Mouse (Mus musculus) heart, postnatal 0 days (tissue): ENCODE measurements at regions not wholly inside any gene's neighbourhood (a gene's known extent, or its start where the extent isn't known, plus 50 kb on each side); places are given as distances from the start of the nearest gene placed in this dataset.
A peak's percentile ranks its signal among the peaks of the same experiment; 100 is the strongest.

ENCODE experiments used
- ATAC-seq: fragments of 200-750 bp; cut with Nextera tagmentation; 2 replicates; pipeline ENCODE4 v1.8.0; 2017; ENCODE audit warnings: low read depth, moderate number of reproducible peaks, moderate library complexity; ENCODE audit not compliant: insufficient read depth
- DNase-seq: peaks from one replicate; pipeline ENCODE4 v3.0.0-alpha.2; 2016; ENCODE audit warnings: low spot score
- H3K27ac ChIP-seq: fragments of 300-500 bp; sonication (generic); 2 replicates; pipeline ENCODE4 v1.5.1; 2014; ENCODE audit warnings: low read depth, mild to moderate bottlenecking
- H3K27me3 ChIP-seq: fragments of 300-500 bp; sonication (generic); 2 replicates; pipeline ENCODE4 v1.6.1; 2014; ENCODE audit warnings: low read length, mixed read lengths; ENCODE audit not compliant: control insufficient read depth, insufficient read depth
- H3K36me3 ChIP-seq: fragments of 300-500 bp; sonication (generic); replicated peaks from 2 replicates; pipeline ENCODE4 v1.6.1; 2014; ENCODE audit warnings: low read length, mixed read lengths; ENCODE audit not compliant: control insufficient read depth, insufficient read depth
- H3K4me1 ChIP-seq: fragments of 300-500 bp; sonication (generic); 2 replicates; pipeline ENCODE4 v1.6.1; 2014; ENCODE audit warnings: antibody characterized with exemption; ENCODE audit not compliant: control insufficient read depth, insufficient read depth
- H3K4me2 ChIP-seq: fragments of 300-500 bp; sonication (generic); 2 replicates; pipeline ENCODE4 v1.6.1; 2014; ENCODE audit warnings: low read depth, mild to moderate bottlenecking, low read length, moderate library complexity
- H3K4me3 ChIP-seq: fragments of 300-500 bp; sonication (generic); 2 replicates; pipeline ENCODE4 v1.5.1; 2014; ENCODE audit warnings: low read depth, low read length
- H3K9ac ChIP-seq: fragments of 300-500 bp; sonication (generic); replicated peaks from 2 replicates; pipeline ENCODE4 v1.6.1; 2014; ENCODE audit warnings: low read depth, low read length, mixed read lengths
- H3K9me3 ChIP-seq: fragments of 300-500 bp; sonication (generic); replicated peaks from 2 replicates; pipeline ENCODE4 v1.6.1; 2016; ENCODE audit warnings: low read length; ENCODE audit not compliant: control insufficient read depth
- CTCF ChIP-seq: IDR thresholded peaks from 2 replicates; pipeline ENCODE4 v1.5.1; 2016; ENCODE audit warnings: antibody characterized with exemption, control low read depth, low read depth
- EP300 ChIP-seq: IDR thresholded peaks from 2 replicates; pipeline ENCODE4 v1.6.1; 2016; ENCODE audit warnings: antibody characterized with exemption, low read depth
- WGBS: fragments of 180-500 bp; shearing (Covaris S2); extraction: QIAGEN DNeasy Blood & Tissue Kit; methylation state at CpG from one replicate; pipeline ENCODE4 v1.1.7; 2014; 5-methylcytosine and 5-hydroxymethylcytosine counted together

- H3K27me3 ChIP-seq, result 0 out of 2 replicates have a peak, but pooled peaks cover 4% of the 10 kb centered on the region
- H3K27ac ChIP-seq, result no peak overlapping the region
- no peak for DNase-seq
- H3K36me3 ChIP-seq, result no peaks in the 10 kb centered on the region
- H3K4me1 ChIP-seq, result no peaks in the 10 kb centered on the region
- ATAC-seq, result no peak
- 81% methylated on average over 11 of the region's 11 CpGs for WGBS
- H3K9me3 ChIP-seq, result no peaks in the 10 kb centered on the region
- TF ChIP-seq EP300 (no peak), CTCF (no peak)
- H3K9ac ChIP-seq, result no peak overlapping the region
- H3K4me2 ChIP-seq, result no peak overlapping the region
- no peak overlapping the region for H3K4me3 ChIP-seq
Measured at GRCm38 (mm10) chr7:129772540-129773331, 181.1 kb downstream of the Wdr11 start.

GRCm38 (mm10) chr7:129774261-129774861 is 182.7 kb downstream of the Wdr11 start:
- Histone ChIP-seq H3K4me3 (peak overlapping the region; percentile 18; the same call in 1 of the 2 replicates), H3K27me3 (0 out of 2 replicates have a peak, but pooled peaks cover 4% of the 10 kb centered on the region), H3K36me3 (no peaks in the 10 kb centered on the region), H3K9ac (no peak overlapping the region), H3K27ac (no peak overlapping the region), H3K4me1 (no peaks in the 10 kb centered on the region), H3K4me2 (peak overlapping the region; percentile 44), H3K9me3 (no peaks in the 10 kb centered on the region)
- ATAC-seq (no peak), DNase-seq (no peak)
- 13% methylated on average over 17 of the region's 17 CpGs for WGBS
- TF ChIP-seq EP300, result no peak

DNA sequence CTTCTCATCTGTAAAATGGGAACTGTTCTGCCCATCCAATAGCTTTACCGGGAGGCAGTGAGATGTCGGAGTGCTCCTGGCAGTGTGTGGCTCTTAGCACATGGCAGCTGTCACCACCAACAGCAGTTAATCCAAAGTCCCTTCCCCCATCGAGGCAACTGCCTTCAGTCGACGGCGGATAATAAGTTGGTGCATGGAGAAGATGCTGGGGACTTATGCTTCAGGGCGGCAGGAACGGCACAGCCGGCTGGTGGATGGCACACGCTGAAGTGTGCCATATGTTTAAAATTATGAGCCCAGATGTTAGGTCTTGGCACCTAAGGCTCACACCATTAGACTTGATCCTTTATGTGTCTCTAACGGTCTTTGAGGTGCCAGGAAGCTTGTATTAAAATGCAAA is 183.5 kb downstream of the Wdr11 start:
- Histone ChIP-seq H3K9me3 (no peaks in the 10 kb centered on the region), H3K36me3 (no peaks in the 10 kb centered on the region), H3K27ac (no peak overlapping the region), H3K4me2 (no peak overlapping the region), H3K4me1 (no peaks in the 10 kb centered on the region), H3K4me3 (no peak overlapping the region), H3K9ac (no peak overlapping the region), H3K27me3 (0 out of 2 replicates have a peak, but pooled peaks cover 4% of the 10 kb centered on the region)
- no peak for ATAC-seq
- DNase-seq, result no peak
- no peak for TF ChIP-seq CTCF
- no peak for TF ChIP-seq EP300
- WGBS, result 85% methylated on average over 11 of the region's 11 CpGs

GRCm38 (mm10) chr7:129778842-129779421 is 187.3 kb downstream of the Wdr11 start:
- no peak overlapping the region for H3K4me3 ChIP-seq
- H3K9ac ChIP-seq, result no peak overlapping the region
- DNase-seq, result no peak
- H3K9me3 ChIP-seq, result no peaks in the 10 kb centered on the region
- 49% methylated on average over 13 of the region's 13 CpGs for WGBS
- H3K27me3 ChIP-seq, result 0 out of 2 replicates have a peak, but pooled peaks cover 4% of the 10 kb centered on the region
- ATAC-seq, result no peak
- H3K4me2 ChIP-seq, result no peak overlapping the region
- no peak overlapping the region for H3K27ac ChIP-seq
- no peaks in the 10 kb centered on the region for H3K4me1 ChIP-seq
- TF ChIP-seq EP300, result no peak
- TF ChIP-seq CTCF, result no peak
- H3K36me3 ChIP-seq, result no peaks in the 10 kb centered on the region

DNA sequence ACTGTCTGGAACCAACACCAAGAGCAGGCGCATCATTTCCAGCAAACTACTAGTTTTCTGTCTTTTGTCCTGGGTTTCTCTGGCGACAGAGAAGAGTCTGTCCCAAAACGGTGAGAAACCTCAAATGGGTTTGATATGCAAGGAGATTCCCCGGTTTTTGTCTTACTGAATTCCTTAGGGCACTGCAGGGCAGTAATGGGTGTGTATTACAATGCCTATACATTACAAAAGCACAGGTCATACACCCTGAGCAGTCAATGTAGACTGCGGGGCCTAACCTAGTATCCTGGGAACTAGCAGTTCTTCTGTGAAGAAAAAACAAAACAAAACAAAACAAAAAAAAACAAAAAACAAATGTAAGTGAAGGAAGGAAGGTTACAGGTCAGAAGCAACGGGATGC is 188.3 kb downstream of the Wdr11 start:
- ATAC-seq (no peak), DNase-seq (no peak)
- Histone ChIP-seq H3K4me3 (no peak overlapping the region), H3K4me1 (no peaks in the 10 kb centered on the region), H3K27me3 (0 out of 2 replicates have a peak, but pooled peaks cover 3% of the 10 kb centered on the region), H3K4me2 (no peak overlapping the region), H3K9ac (no peak overlapping the region), H3K27ac (no peak overlapping the region), H3K9me3 (no peaks in the 10 kb centered on the region), H3K36me3 (no peaks in the 10 kb centered on the region)
- 70% methylated on average over 6 of the region's 6 CpGs for WGBS
- TF ChIP-seq CTCF, result no peak
- TF ChIP-seq EP300, result no peak
